Mouse (Mus musculus): ENCODE measurements around the gene Nemf.

DNA sequence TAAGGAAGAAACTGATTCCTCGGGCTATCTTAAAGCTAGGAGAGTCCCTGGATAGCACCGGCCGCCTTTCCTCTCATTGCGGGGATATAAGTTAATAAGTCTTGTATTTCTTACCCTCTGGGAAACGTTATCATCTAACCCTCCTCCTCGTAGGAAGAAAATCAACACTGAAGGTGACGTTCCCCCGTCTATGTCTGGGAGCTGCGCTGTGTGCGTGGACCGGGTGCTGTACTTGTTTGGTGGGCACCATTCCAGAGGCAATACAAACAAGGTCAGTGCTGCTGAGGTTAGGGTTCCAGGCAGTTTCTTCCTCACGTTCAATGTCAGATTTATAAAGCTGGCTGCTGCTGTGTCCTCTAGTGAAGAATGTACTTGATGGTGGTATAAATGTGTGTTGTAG lies 54.8 kb downstream of the Nemf start:
- TF ChIP-seq CTCF (IDR thresholded peaks at IDR 0.05; ENCODE audit: control insufficient read depth, insufficient read depth, insufficient read length), result no peak
- TF ChIP-seq MYOG (IDR thresholded peaks at IDR 0.05; ENCODE audit: control insufficient read depth, extremely low read depth, insufficient read length), result no peak
- TF ChIP-seq MAX (IDR thresholded peaks at IDR 0.05), result no peak
- TF ChIP-seq FOSL1 (IDR thresholded peaks at IDR 0.05; ENCODE audit: insufficient read depth, low read length, poor library complexity, severe bottlenecking), result no peak
- TF ChIP-seq USF1 (IDR thresholded peaks at IDR 0.05; ENCODE audit: low read depth), result no peak
- TF ChIP-seq MYOD1 (IDR thresholded peaks at IDR 0.05; ENCODE audit: control insufficient read depth, insufficient read length, low read depth), result no peak
